Mouse (Mus musculus): ENCODE results near the gene Zfp750. TPM values are rescaled to one million over a fixed set of nuclear protein-coding genes. Genes with fewer than 3 reads are reported as not detected.

Zfp750 gene
- polyA plus RNA-seq, 1 experiment from 2014 or later: 1.6 TPM

- WGBS: 40% methylated on average over 3 of the region's 3 CpGs
- Histone ChIP-seq H3K36me3 (peaks cover 10% of the 10 kb centered on the region; the same call in 1 of the 2 replicates), H3K9ac (replicated peaks) (no peak overlapping the region), H3K9me3 (no peaks in the 10 kb centered on the region), H3K27me3 (no peaks in the 10 kb centered on the region), H3K4me3 (replicated peaks) (no peak overlapping the region), H3K4me1 (replicated peaks) (peaks cover 25% of the 10 kb centered on the region), H3K4me2 (no peak overlapping the region), H3K27ac (no peak overlapping the region)
- no peak for ATAC-seq (ENCODE audit: insufficient number of reproducible peaks, insufficient read depth, low FRiP score, low TSS enrichment, low read depth)
Observed at GRCm38 (mm10) chr11:121536528-121536927, 17.4 kb upstream of the Zfp750 start.

DNA sequence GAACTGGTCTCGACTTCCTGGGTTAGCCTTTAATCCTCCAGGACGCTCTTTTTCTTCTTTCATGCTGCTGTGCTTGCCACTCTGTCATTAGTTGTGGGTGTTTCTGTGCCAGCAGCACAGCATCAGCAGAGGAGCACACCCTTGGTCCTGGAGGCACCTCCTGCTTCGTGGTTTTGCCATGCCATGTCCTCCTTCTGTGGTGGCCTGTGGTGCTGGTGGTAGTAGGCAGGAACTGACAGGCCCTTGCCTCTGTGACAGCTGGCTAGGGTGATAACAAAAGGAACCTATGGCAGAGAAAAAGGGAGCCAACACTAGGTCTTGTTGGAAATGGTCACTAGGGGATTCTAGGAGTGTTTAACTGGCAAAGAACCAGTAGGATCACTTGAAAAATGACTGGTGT is 10.6 kb upstream of the Zfp750 start:
- Histone ChIP-seq H3K9me3 (no peaks in the 10 kb centered on the region), H3K27me3 (no peaks in the 10 kb centered on the region), H3K4me3 (replicated peaks) (no peak overlapping the region), H3K9ac (replicated peaks) (no peak overlapping the region), H3K4me2 (no peak overlapping the region), H3K36me3 (no peaks in the 10 kb centered on the region), H3K4me1 (replicated peaks) (peaks cover 13% of the 10 kb centered on the region), H3K27ac (no peak overlapping the region)
- 88% methylated on average over 3 of the region's 3 CpGs for WGBS
- no peak for ATAC-seq (ENCODE audit: insufficient number of reproducible peaks, insufficient read depth, low FRiP score, low TSS enrichment, low read depth)

DNA sequence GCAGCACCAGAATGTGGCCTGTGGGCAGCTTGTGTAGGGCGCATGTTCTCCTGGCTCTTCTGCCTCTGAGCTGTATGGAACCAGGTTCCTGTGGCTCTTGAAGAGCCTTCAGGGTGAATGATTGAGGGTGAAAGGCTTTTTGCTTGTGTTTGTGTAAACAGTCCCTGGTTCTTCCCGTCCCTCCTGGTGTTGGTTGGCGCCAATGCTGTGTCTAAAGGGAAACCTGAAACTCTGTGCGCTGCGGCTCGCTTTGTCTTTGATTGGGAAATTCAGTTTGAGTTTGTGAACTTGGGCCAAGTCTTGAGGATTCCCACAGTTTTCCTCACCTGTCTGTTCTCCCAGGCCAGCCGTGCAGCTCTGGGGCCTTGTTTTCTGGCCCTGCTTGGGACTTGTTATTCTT is 5.1 kb upstream of the Zfp750 start:
- ATAC-seq (ENCODE audit: insufficient number of reproducible peaks, insufficient read depth, low FRiP score, low TSS enrichment, low read depth): no peak
- Histone ChIP-seq H3K4me3 (replicated peaks) (no peak overlapping the region), H3K4me2 (no peak overlapping the region), H3K9ac (replicated peaks) (no peak overlapping the region), H3K36me3 (no peaks in the 10 kb centered on the region), H3K27ac (no peak overlapping the region), H3K27me3 (0 out of 2 replicates have a peak, but pooled peaks cover 3% of the 10 kb centered on the region), H3K9me3 (no peaks in the 10 kb centered on the region), H3K4me1 (replicated peaks) (peaks cover 3% of the 10 kb centered on the region; the same call in 1 of the 2 replicates)
- 83% methylated on average over 7 of the region's 7 CpGs for WGBS

DNA sequence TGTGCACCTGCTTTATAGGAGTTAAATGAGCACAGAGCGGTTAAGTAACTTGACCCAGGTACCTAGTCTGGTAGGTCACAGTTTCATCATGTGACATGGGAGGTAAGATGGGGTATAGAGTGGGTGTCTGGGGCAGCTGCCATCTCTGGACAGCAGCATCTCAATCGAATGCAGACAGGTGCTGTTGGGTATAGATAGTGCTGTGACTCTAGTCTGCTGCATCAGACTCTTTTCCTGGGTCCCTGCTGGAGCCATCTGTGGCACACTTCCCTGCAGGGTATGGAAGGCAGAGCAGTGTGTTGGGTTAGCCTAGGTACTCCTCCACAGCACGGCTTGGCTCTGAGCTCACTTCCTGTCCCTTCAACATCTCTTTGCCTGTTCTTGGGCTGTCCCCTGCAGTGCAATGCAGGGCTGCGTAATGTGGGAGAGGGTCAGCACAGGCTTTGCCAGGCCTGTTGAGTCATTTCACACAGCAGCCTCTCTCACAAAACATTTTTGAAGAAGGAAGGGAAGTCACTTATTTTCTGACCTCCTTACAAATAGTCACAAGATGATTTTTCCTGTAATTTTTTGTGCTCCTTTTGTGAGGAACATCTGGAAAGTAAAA is 3.1 kb upstream of the Zfp750 start:
- Histone ChIP-seq H3K4me2 (no peak overlapping the region), H3K27me3 (0 out of 2 replicates have a peak, but pooled peaks cover 3% of the 10 kb centered on the region), H3K9me3 (no peaks in the 10 kb centered on the region), H3K36me3 (no peaks in the 10 kb centered on the region), H3K9ac (replicated peaks) (no peak overlapping the region), H3K4me3 (replicated peaks) (no peak overlapping the region), H3K4me1 (replicated peaks) (peaks cover 10% of the 10 kb centered on the region; the same call in 1 of the 2 replicates), H3K27ac (no peak overlapping the region)
- WGBS: 84% methylated on average over 4 of the region's 4 CpGs
- ATAC-seq (ENCODE audit: insufficient number of reproducible peaks, insufficient read depth, low FRiP score, low TSS enrichment, low read depth): no peak

DNA sequence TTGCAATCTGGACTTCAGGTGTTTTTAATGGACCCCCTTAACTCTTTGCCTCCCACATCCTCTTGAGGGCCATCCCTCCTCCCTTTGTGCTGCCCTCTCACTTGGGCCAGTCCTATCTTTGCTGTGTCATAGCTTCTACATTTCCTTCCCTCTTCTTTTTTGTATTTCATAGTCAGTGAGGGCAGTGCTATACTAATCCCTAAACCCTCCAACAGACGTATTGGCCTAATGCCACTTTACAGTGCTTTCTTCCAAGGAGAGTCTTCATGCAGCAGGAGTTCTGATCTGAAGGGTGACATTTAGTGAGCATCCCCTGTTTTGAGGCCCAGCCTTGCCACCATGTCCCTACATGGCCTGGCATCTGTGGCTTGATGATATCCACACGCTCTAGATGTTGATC is 1.6 kb upstream of the Zfp750 start:
- no peak overlapping the region for H3K4me2 ChIP-seq
- ATAC-seq (ENCODE audit: insufficient number of reproducible peaks, insufficient read depth, low FRiP score, low TSS enrichment, low read depth): no peak

GRCm38 (mm10) chr11:121519703-121520102 is 570 bp upstream of the Zfp750 start:
- Histone ChIP-seq H3K9ac (replicated peaks) (no peak overlapping the region), H3K4me2 (no peak overlapping the region), H3K27me3 (0 out of 2 replicates have a peak, but pooled peaks cover 3% of the 10 kb centered on the region), H3K27ac (no peak overlapping the region), H3K9me3 (no peaks in the 10 kb centered on the region), H3K4me3 (replicated peaks) (no peak overlapping the region), H3K4me1 (replicated peaks) (peaks cover 10% of the 10 kb centered on the region; the same call in 1 of the 2 replicates), H3K36me3 (no peaks in the 10 kb centered on the region)
- 73% methylated on average over 7 of the region's 7 CpGs for WGBS
- ATAC-seq (ENCODE audit: insufficient number of reproducible peaks, insufficient read depth, low FRiP score, low TSS enrichment, low read depth): no peak

More for the DNA sequence above, 1.6 kb upstream of the Zfp750 start:
- Histone ChIP-seq H3K36me3 (no peaks in the 10 kb centered on the region), H3K4me3 (replicated peaks) (no peak overlapping the region), H3K4me1 (replicated peaks) (peaks cover 10% of the 10 kb centered on the region; the same call in 1 of the 2 replicates), H3K27me3 (0 out of 2 replicates have a peak, but pooled peaks cover 3% of the 10 kb centered on the region), H3K9ac (replicated peaks) (no peak overlapping the region), H3K27ac (no peak overlapping the region), H3K9me3 (no peaks in the 10 kb centered on the region)
- 86% methylated on average over 2 of the region's 2 CpGs for WGBS

- no peaks in the 10 kb centered on the region for H3K36me3 ChIP-seq
- H3K4me2 ChIP-seq: no peak overlapping the region
- H3K4me1 ChIP-seq (replicated peaks): peaks cover 10% of the 10 kb centered on the region; the same call in 1 of the 2 replicates
- no peak for ATAC-seq (ENCODE audit: insufficient number of reproducible peaks, insufficient read depth, low FRiP score, low TSS enrichment, low read depth)
- no peak overlapping the region for H3K4me3 ChIP-seq (replicated peaks)
- no peak overlapping the region for H3K27ac ChIP-seq
- no peak overlapping the region for H3K9ac ChIP-seq (replicated peaks)
- H3K9me3 ChIP-seq: no peaks in the 10 kb centered on the region
- WGBS: 81% methylated on average over 17 of the region's 17 CpGs
- 0 out of 2 replicates have a peak, but pooled peaks cover 3% of the 10 kb centered on the region for H3K27me3 ChIP-seq
Observed at GRCm38 (mm10) chr11:121517687-121518465, 1.3 kb downstream of the Zfp750 start.

GRCm38 (mm10) chr11:121516906-121517305 is 2.2 kb downstream of the Zfp750 start:
- Histone ChIP-seq H3K4me1 (replicated peaks) (peaks cover 10% of the 10 kb centered on the region; the same call in 1 of the 2 replicates), H3K27me3 (0 out of 2 replicates have a peak, but pooled peaks cover 3% of the 10 kb centered on the region), H3K9ac (replicated peaks) (no peak overlapping the region), H3K36me3 (peaks cover 4% of the 10 kb centered on the region; the same call in 1 of the 2 replicates), H3K9me3 (no peaks in the 10 kb centered on the region), H3K27ac (no peak overlapping the region), H3K4me3 (replicated peaks) (no peak overlapping the region), H3K4me2 (no peak overlapping the region)
- WGBS: 78% methylated on average over 3 of the region's 3 CpGs
- ATAC-seq (ENCODE audit: insufficient number of reproducible peaks, insufficient read depth, low FRiP score, low TSS enrichment, low read depth): no peak

GRCm38 (mm10) chr11:121515996-121516395 is 3.1 kb downstream of the Zfp750 start:
- Histone ChIP-seq H3K9ac (replicated peaks) (no peak overlapping the region), H3K4me1 (replicated peaks) (peaks cover 10% of the 10 kb centered on the region; the same call in 1 of the 2 replicates), H3K4me3 (replicated peaks) (no peak overlapping the region), H3K4me2 (no peak overlapping the region), H3K27me3 (0 out of 2 replicates have a peak, but pooled peaks cover 3% of the 10 kb centered on the region), H3K36me3 (peaks cover 6% of the 10 kb centered on the region; the same call in 1 of the 2 replicates), H3K27ac (no peak overlapping the region), H3K9me3 (no peaks in the 10 kb centered on the region)
- WGBS: 80% methylated on average over 9 of the region's 9 CpGs
- ATAC-seq (ENCODE audit: insufficient number of reproducible peaks, insufficient read depth, low FRiP score, low TSS enrichment, low read depth): no peak

DNA sequence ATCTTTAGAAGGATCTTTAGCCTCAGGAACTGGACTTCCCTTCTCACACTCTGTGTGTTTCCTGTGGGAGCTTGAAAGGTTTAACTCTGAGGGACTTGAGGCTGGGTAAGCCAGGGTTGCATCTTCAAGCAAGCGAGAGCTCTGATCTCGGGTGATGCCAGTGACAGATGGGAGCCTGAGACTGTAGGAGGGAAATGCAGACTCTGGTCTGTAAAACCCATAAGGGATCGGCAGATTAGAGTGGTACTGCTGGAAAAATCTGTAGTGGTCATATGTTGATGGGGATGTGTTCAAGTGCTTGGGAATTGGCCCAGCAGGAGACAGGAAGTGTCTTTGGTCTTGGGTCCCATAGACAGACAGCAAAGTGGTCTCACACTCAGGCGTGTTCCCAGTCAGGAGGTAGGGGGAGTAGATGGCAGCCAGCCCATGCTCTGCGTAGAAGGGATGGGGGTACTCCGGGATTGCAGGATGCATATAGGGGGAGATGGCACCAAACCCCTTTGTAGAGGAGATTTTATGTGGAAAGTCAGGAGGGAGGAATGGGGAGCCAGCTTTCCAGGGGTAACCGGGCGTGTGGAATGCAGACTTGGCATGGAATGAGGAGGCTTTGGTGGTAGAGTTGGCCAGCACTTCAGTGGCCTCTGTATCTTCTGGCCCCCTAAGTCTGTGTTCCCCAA is 6.1 kb downstream of the Zfp750 start:
- no peak overlapping the region for H3K4me2 ChIP-seq
- H3K27ac ChIP-seq: no peak overlapping the region
- H3K27me3 ChIP-seq: no peaks in the 10 kb centered on the region
- no peaks in the 10 kb centered on the region for H3K9me3 ChIP-seq
- H3K4me3 ChIP-seq (replicated peaks): no peak overlapping the region
- H3K36me3 ChIP-seq: peaks cover 6% of the 10 kb centered on the region; the same call in 1 of the 2 replicates
- 0 out of 2 replicates have a peak, but pooled peaks cover under 1% of the 10 kb centered on the region for H3K4me1 ChIP-seq (replicated peaks)
- H3K9ac ChIP-seq (replicated peaks): no peak overlapping the region
- no peak for ATAC-seq (ENCODE audit: insufficient number of reproducible peaks, insufficient read depth, low FRiP score, low TSS enrichment, low read depth)
- WGBS: 92% methylated on average over 8 of the region's 8 CpGs

All from limb, embryonic 12.5 days (tissue).